Mouse (Mus musculus) cerebellum, adult 11-12 months (tissue): ENCODE measurements around the gene Gstcd.

ENCODE experiments used
- DNase-seq: peaks from one replicate; pipeline ENCODE4 v3.0.0; 2022

Gene Gstcd

DNA sequence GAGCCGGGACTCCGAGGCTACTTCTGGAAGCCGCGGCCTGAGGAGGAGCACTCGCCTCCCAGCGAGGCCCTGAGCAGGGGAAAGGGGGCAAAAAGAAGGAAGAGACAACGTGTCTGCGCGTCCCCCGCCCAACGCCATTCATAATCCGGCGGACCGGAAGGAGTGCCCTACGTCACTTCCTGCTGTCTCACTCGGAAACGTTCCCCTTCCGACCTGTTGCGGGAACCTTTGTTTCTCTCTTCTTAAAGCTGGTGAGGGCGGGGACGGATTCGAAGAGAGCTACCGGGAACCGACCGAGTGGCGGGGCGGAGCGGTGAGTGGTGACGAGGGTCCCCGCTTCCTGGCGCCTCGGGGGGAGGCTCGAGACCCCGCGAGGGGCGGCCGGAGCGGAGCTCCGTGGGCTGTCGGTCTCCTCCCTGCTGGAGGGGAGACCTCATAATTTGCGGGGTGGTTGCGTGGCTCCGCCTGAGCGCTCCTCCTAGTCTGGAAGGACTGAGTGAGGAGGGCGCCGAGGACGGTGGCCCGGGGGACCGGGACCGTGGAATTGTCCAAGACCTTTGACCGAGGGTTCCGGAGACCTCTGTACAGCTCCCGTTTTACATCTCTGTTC, at the start of gene Gstcd, which contains the start of gene Ints12:
Gstcd (minus strand) TSS at position 370 of the 610 bp plus-strand sequence.
Ints12 (plus strand) TSS at position 177 of the 610 bp plus-strand sequence.
- peak; percentile 92 for DNase-seq

GRCm38 (mm10) chr3:133132611-133133010, 40.8 kb upstream of the Gstcd start:
- DNase-seq, result no peak

DNA sequence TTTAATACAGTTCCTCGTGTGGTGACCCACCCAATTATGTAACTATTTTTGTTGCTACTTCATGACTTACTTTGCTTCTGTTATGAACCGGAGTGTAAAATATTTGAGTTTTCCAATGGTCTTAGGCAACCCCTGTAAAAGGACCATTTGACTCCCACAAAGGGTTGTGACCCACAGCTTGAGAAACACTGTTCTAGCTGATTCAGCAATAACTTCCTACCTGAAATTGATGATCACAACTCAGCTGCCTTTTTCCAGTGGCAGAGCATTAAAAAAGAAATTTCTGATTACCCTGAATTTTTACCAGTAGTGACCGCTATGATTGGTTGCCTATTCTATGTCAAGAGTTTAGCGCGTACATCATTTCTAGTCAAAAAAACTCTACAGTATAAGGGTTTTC, 39.5 kb upstream of the Gstcd start:
- DNase-seq, result no peak

- DNase-seq, result no peak
Measured at GRCm38 (mm10) chr3:133113281-133113680, 21.4 kb upstream of the Gstcd start.

DNA sequence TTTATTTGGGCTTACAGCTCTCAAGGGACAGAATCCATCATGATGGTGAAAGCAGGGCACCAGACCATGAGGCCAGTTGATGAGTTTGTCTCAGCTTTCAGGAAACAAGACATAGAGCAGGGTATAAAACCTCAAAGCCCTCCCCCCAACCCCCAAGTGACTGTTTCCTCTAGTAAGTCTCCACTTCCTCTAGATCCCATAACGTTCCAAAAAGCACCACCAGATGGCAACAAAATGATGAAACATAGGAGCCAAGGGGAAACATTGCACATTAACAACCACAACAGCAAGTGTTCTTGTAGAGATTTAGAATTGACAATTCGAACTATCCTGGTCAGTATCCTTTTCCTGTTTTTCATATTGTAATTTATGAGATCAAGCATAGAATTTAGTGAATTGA, 19.9 kb upstream of the Gstcd start:
- DNase-seq, result no peak

DNA sequence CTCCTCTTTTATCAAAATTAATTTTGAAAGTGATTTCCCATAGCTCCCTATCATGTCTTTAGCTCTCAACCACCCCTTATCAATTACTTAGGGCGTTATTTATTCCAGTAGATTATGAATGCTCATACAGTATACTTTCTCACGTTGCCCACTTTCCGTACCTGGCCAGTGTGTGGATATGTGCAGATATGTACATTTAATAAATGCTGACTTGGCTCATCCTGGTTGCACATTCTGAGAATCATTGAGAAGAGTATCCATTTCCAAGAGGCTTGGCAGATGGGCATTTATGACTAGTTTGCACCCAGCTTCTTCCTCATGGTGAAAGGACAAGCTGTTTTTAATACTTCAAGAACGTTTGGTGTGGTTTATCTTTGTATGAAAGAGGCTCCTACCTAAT, 18.0 kb upstream of the Gstcd start:
- no peak for DNase-seq

DNA sequence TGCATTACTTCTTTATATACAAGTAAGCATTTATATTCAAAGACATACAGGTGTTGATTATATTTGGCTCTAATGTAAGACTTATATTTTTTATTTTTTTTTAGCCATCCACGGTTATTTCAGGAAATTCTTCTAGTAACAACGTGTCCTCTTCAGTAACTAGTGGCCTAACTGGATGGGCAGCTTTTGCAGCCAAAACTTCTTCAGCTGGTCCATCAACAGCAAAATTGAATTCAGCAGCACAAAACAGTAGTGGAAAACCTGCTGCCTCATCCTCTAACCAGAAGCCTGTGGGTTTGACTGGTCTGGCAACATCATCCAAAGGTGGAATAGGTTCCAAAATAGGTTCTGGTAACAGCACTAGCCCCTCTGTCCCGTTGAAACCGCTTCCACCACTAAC, 16.9 kb upstream of the Gstcd start:
- no peak for DNase-seq

GRCm38 (mm10) chr3:133104436-133104835, 12.6 kb upstream of the Gstcd start:
- no peak for DNase-seq

- no peak for DNase-seq
Measured at GRCm38 (mm10) chr3:133103768-133104167, 11.9 kb upstream of the Gstcd start.

GRCm38 (mm10) chr3:133098909-133099308, 7.1 kb upstream of the Gstcd start:
- no peak for DNase-seq

- DNase-seq, result no peak
Measured at GRCm38 (mm10) chr3:133098336-133098735, 6.5 kb upstream of the Gstcd start.

DNA sequence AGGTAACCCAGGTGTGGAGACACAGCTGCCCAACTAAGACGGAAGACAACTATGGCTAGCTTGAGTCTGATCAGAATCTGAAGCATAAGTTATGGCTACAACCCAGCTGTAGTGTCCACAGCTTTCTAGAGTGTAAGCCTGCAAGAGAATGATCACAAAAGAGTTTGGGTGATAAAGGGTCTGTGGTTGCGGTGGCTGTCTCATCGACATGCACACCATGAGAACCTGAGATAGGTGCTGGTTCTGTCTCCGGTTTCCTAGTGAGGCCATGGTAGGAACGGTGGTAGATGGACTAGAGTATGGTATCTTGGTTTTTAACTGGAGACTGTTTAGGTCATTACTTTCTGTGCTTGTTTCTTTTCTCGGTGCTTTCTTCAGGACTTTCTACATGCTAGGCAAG, 6.1 kb upstream of the Gstcd start:
- no peak for DNase-seq

- no peak for DNase-seq
Measured at GRCm38 (mm10) chr3:133094305-133094704, 2.5 kb upstream of the Gstcd start.

- DNase-seq, result no peak
Measured at GRCm38 (mm10) chr3:133092936-133093335, 1.1 kb upstream of the Gstcd start.

DNA sequence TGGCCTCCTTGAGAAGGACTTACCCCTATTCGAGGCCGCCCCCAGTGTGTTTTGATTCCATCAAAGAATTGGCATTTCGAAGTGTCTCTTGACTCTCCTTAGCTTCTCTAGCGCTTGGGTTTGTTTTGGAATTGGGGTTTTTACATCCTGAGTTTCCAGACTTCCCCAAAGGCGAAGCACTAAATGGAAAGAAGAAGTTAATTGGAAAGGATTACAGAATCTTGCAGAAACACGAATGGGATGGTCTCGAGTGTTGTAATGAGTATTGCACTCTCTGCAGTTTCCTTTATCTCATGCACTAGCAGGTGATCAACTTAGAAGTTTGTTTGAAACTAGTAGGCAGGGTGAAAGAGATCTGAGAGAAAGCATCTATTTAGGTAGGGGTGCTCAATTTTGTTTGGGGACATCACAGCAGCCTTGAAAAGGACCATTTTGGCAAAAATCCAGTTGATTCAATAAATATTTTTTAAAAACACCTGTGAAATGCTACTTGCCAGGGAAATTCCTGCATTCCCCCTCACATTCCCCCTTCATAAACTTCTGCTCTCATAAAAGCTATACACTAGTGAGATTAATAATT, 531 bp upstream of the Gstcd start:
- no peak for DNase-seq

- no peak for DNase-seq
Measured at GRCm38 (mm10) chr3:133091121-133091663, 641 bp downstream of the Gstcd start.

- DNase-seq, result no peak
Measured at GRCm38 (mm10) chr3:133090247-133091120, 1.3 kb downstream of the Gstcd start.

- no peak for DNase-seq
Measured at GRCm38 (mm10) chr3:133085858-133086257, 6.0 kb downstream of the Gstcd start.

DNA sequence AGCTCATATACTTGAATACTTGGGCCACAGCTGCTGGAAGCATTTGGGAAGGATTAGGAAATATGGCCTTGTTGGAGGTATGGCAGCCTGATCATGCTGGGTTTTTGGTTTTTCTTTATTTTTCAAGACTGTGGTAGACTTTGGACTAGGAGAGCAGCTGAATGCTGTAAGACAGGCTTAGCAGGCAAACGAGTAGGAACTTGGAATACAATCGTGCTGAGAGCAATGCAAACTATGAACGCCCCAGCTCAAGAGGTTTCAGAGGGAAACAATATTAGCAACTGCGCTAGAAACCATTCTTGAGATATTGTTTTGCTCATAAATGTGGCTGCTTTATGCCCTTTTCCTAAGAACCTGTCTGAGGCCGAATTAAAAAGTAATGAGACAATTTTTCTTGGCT, 9.1 kb downstream of the Gstcd start:
- DNase-seq, result no peak

- DNase-seq, result no peak
Measured at GRCm38 (mm10) chr3:133075560-133075959, 16.3 kb downstream of the Gstcd start.

DNA sequence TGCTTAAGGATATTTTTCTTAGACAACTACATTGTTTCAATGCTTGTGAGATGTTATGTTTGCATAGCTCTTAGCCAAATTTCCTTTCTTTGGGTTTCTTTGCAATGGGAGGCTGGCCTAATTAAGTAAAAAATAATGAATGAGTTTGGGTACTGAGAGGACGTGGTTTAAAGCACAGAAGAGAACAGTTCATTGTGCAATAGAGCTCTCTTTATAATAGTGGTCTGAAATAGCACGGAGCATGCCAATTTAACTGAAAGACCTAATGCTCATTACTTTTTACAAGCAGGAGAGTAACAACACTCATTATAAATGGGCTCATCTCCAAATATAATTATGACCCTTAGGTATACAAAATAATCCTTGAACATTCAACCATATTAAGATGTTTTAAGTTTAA, 39.8 kb downstream of the Gstcd start:
- no peak for DNase-seq

DNA sequence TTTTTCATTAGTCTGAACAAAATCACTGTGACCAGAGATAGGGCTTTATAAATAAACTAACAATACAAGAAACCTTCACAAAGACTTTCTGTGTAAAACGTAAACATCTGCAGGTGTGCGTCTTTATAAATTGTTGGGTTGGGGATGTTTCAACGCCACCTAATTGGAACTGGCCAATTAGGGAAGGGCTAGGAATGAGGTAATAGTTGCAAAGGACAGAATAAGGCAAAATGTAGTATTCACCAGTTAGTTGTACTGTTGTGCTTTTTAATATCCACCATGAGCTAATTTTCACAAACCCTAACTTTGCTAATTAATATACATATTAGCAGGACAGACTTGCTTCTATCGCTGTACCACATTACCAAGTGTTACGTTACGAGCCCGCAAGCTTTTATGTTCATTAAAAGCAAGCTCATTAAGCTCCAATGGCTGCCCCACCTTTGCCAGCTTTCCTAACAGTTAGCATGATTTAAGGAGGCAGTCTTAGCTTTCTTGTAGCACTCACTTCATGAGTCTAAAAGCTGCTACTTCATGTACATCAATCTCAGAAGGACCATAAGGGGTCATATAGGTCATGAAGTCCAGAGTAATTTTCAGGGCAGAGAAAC, 58.6 kb downstream of the Gstcd start:
- DNase-seq, result no peak

DNA sequence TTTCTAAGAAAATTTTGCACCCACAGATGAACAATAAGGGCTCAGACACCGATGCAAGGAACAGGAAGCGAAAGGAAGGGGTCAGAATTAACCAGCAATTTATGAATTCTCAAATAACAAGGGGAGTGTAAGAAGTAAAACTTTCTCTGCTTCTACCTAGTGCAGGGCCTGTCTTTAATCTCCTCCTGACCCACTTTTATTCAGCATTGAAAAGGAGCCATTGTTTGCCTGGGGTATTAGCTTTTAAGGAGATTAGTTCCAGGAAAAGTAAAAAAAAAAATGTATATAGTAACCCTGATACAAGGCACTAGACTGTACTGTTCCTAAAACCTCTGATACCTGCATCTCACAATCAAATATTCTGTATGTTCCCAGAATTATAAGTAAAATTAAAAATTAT, 64.9 kb downstream of the Gstcd start:
- DNase-seq, result no peak
